Mouse (Mus musculus) olfactory bulb, adult 2 months (tissue): ENCODE measurements around the gene Mrpl52.

Experiments
- CTCF ChIP-seq: fragments of 200-500 bp; IDR thresholded peaks from 2 replicates; pipeline ENCODE4 v1.5.1; 2012; ENCODE audit warnings: low read depth, mild to moderate bottlenecking, low read length, moderate library complexity; ENCODE audit not compliant: insufficient read depth
- POLR2A ChIP-seq: fragments of 200-500 bp; IDR thresholded peaks from 2 replicates; pipeline ENCODE4 v1.6.1; 2012; ENCODE audit warnings: mild to moderate bottlenecking, low read depth, low read length, moderate library complexity; ENCODE audit not compliant: insufficient read depth

DNA sequence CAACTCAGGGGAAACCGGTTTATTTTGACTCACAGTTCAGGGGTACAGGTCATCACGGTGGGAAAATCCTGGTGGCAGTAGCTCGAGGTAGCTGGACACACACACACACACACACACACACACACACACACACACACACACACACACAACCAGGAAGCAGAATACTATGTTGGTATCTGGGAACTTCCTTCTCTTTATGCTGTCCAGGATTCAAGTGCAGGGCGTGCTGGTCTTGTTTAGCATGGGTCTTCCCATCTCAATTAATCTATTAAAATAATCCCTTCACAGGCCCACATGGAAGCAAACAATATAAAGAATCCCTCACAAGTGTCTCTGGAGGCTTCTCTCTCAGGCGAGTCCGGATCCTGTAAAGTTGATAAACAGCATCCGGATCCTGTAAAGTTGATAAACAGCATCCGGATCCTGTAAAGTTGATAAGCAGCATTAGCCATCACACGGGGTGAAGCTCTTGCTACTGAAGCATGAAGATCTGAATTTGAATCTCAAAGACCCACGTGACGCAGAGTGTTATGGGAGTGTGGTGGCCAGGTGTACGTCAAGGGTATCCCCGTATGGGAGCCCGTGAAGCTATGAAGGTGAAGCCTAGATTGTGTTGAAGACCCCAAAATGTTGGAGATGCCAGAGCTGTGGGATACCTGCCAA is 31.3 kb downstream of the Mrpl52 start:
- TF ChIP-seq POLR2A (no peak), CTCF (no peak)
